Mouse (Mus musculus): Measurements from ENCODE around the gene Plpp1.

- no peak for TF ChIP-seq POLR2A (IDR thresholded peaks at IDR 0.05; ENCODE audit: low read depth, low read length)
- no peak for TF ChIP-seq CTCF (IDR thresholded peaks at IDR 0.05; ENCODE audit: extremely low read depth, insufficient read length, insufficient replicate concordance, low read depth, low read length)
Observed at GRCm38 (mm10) chr13:112840241-112841087, 39.9 kb downstream of the Plpp1 start.

All from small intestine, adult 2 months (tissue).